Mouse (Mus musculus): Measurements from ENCODE around the gene Catsper1. TPM values are rescaled to one million over a fixed set of nuclear protein-coding genes. Genes with fewer than 3 reads are reported as not detected.

Gene Catsper1
- not detected in 2 replicates for polyA plus RNA-seq (2015; fragmentation: Nextera tagmentation; extraction: Ambion mirVana)

DNA sequence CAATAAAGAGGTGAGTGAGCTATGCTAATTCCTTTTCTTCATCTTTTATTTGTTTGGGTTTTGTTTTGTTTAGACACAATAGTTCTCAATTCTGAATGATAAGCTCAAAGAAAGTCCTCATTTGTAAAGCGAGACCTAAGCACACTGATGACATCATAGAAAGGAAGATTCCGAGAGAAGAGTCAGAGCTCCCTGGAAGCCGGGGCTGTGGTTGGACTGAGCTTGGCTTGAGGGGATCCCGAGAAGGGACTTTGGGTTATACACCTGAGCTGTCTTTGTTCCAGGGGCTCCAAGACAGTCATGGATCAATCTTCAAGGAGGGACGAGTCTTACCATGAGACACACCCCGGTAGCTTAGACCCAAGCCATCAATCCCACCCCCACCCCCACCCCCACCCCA is at the start of gene Catsper1:
Gene Catsper1, plus strand, starts transcription at position 301 of the 400 bp plus-strand sequence.
- 71% methylated on average over 6 of the region's 6 CpGs for WGBS (ENCODE audit: insufficient replicate concordance)
- no peak for ATAC-seq (ENCODE audit: low read depth)
- H3K9ac ChIP-seq (ENCODE audit: low read depth, low read length), result no peak within 1 kb of the TSS

DNA sequence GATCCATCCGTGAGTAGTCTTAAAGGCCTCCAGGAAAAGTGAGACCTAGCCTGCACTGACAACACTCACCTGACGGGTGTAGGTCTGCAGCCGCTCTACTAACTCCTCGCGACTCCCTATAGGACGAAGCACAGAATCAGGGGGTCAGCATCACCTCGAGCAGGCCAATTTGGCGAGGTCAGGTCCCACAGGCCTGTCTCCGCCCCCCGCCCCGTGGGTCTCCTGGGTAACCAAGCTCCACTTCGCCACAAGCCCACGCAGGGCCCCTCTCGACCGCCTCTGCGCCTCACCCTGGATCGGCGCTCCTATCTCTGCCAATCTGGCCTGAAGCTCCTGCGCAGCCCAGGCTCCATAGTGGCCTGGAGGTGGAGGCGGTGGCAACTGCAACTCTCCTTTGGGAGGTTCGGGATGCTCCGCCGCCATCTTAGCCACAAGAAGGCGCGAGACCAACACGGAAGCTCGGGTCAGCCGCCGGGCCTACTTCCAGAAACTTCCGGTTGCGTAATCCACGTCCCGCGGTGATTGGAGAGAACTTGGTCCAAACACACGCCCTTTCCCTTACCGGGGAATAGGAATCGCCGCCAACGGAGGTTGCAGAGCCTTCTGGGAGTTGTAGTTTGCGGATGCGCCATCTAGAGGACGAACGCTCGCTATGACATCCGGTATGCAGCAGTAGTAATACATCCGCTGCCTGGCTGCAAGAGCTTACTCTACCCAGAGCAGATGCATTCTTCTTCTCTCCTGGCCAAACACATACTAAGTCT is 40.4 kb upstream of the Catsper1 start, which contains the start of gene Sf3b2:
Gene Sf3b2, minus strand, starts transcription at position 484 of the 764 bp plus-strand sequence.
- peak within 1 kb of the TSS; percentile 80 for H3K27ac ChIP-seq (ENCODE audit: low read length)
- peaks cover 25% of the 10 kb centered on the region for H3K36me3 ChIP-seq (ENCODE audit: control insufficient read depth, insufficient read depth)
- H3K4me3 ChIP-seq (ENCODE audit: low read depth, low read length), result peak within 1 kb of the TSS; percentile 98
- H3K9me3 ChIP-seq (replicated peaks; ENCODE audit: control insufficient read depth, low read length), result no peaks in the 10 kb centered on the region
- peaks cover 18% of the 10 kb centered on the region for H3K4me1 ChIP-seq (ENCODE audit: control insufficient read depth, low read depth, low read length)
- peak within 1 kb of the TSS; percentile 90 for H3K4me2 ChIP-seq (ENCODE audit: low read depth, low read length)
- H3K9ac ChIP-seq (ENCODE audit: low read depth, low read length), result peak within 1 kb of the TSS; percentile 93
- H3K27me3 ChIP-seq (ENCODE audit: control insufficient read depth, insufficient read depth, low read depth, low read length), result peaks cover 16% of the 10 kb centered on the region
- WGBS (ENCODE audit: insufficient replicate concordance), result under 1% methylated on average over 46 of the region's 46 CpGs
- peak; percentile 97 for ATAC-seq (ENCODE audit: low read depth)

More for the DNA sequence above, at the start of gene Catsper1:
- Histone ChIP-seq H3K4me2 (ENCODE audit: low read depth, low read length) (no peak within 1 kb of the TSS), H3K4me3 (ENCODE audit: low read depth, low read length) (no peak within 1 kb of the TSS), H3K9me3 (replicated peaks; ENCODE audit: control insufficient read depth, low read length) (no peaks in the 10 kb centered on the region), H3K27ac (ENCODE audit: low read length) (no peak within 1 kb of the TSS), H3K36me3 (ENCODE audit: control insufficient read depth, insufficient read depth) (no peaks in the 10 kb centered on the region), H3K4me1 (ENCODE audit: control insufficient read depth, low read depth, low read length) (no peaks in the 10 kb centered on the region), H3K27me3 (ENCODE audit: control insufficient read depth, insufficient read depth, low read depth, low read length) (no peaks in the 10 kb centered on the region)

DNA sequence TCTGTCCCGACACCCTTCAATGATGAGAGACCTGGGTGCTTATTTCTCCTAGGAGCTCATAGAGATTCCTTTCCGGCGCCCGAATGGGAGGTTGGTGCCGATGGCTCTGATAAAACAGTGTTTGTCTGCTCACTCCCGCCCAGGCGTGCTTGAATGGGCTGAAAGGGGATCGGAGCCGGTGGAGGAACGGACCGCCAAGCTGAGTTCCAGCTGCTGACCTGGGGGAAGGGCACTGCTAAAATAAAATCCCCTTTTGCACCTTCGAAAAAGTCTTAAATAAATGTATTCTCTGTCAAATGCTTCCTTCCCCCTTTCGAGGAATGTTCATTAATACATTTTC is 39.8 kb upstream of the Catsper1 start:
- peak overlapping the region; percentile 58 for H3K27ac ChIP-seq (ENCODE audit: low read length)
- ATAC-seq (ENCODE audit: low read depth), result peak; percentile 41
- H3K4me1 ChIP-seq (ENCODE audit: control insufficient read depth, low read depth, low read length), result peaks cover 18% of the 10 kb centered on the region
- H3K36me3 ChIP-seq (ENCODE audit: control insufficient read depth, insufficient read depth), result peaks cover 19% of the 10 kb centered on the region
- H3K9ac ChIP-seq (ENCODE audit: low read depth, low read length), result peak overlapping the region; percentile 55
- H3K9me3 ChIP-seq (replicated peaks; ENCODE audit: control insufficient read depth, low read length), result no peaks in the 10 kb centered on the region
- peak overlapping the region; percentile 64 for H3K4me2 ChIP-seq (ENCODE audit: low read depth, low read length)
- 3% methylated on average over 13 of the region's 13 CpGs for WGBS (ENCODE audit: insufficient replicate concordance)
- peaks cover 16% of the 10 kb centered on the region for H3K27me3 ChIP-seq (ENCODE audit: control insufficient read depth, insufficient read depth, low read depth, low read length)
- H3K4me3 ChIP-seq (ENCODE audit: low read depth, low read length), result peak overlapping the region; percentile 98

DNA sequence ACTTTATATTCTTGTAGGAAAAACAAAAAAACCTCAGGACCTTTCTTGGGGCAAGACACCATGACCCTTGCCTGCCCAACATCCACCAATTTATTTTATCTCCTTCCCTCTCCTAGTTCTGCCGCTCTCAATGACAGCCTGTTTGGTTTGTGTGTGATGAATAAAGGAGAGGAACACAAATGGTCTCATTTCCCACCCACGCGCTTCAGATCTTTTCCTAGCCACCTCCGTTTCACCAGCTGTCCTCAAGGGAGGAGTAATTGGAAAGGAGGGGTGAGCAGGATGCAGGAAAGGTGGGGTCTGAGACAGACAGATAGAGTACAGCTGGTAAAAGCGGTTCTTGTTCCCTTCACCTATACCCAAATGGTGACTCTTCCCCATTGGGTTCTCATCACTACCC is 38.9 kb upstream of the Catsper1 start:
- Histone ChIP-seq H3K4me2 (ENCODE audit: low read depth, low read length) (no peak overlapping the region), H3K27me3 (ENCODE audit: control insufficient read depth, insufficient read depth, low read depth, low read length) (peaks cover 16% of the 10 kb centered on the region), H3K27ac (ENCODE audit: low read length) (no peak overlapping the region), H3K4me3 (ENCODE audit: low read depth, low read length) (no peak overlapping the region), H3K4me1 (ENCODE audit: control insufficient read depth, low read depth, low read length) (peaks cover 18% of the 10 kb centered on the region), H3K36me3 (ENCODE audit: control insufficient read depth, insufficient read depth) (peaks cover 15% of the 10 kb centered on the region), H3K9me3 (replicated peaks; ENCODE audit: control insufficient read depth, low read length) (no peaks in the 10 kb centered on the region), H3K9ac (ENCODE audit: low read depth, low read length) (no peak overlapping the region)
- ATAC-seq (ENCODE audit: low read depth), result no peak
- WGBS (ENCODE audit: insufficient replicate concordance), result 68% methylated on average over 5 of the region's 5 CpGs

DNA sequence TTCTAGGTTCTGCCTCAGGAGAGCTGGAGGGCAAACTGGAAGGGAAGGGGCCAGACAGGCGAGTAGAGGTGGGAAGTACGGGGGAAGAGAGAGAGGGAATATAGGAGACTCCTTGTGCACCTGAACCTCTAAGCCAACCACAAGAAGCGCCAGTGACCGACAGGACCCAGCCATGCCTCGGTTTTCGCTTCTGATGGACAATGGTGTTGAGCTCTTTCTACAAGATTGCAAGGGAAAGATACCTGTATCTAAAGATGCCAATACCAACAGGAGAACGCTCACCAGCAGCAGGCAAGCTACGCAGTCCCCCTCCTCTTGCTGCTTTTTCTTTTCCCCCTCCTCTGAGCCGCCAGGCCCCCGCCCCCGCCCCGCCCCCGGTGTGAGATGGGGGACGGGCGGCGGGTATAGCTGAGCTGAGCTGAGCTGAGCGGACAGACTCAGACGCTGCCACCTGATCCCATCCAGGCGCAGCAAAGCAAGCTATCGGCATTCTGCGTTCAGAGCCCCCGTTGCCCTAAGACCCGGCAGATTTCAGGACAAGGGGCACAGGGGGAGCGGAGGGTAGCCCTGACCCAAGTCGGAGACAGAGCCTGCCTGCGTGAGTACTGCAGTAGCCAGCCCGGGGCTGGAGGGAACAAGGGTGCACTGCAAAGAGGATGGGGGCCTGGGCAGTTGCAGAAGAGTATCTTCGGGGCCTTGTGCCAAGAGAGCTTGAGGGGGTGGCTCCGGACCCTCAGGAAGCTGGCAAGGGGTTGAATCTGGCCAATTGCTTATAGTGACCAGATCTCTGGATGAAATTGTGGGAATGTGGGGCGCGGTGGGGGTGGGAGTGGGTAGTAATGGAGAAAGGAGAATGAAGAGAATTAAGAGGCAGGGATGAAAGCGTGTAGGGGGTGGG is 37.4 kb upstream of the Catsper1 start, which contains the start of gene Gal3st3:
Gene Gal3st3, plus strand, starts transcription at position 429 of the 898 bp plus-strand sequence.
- Histone ChIP-seq H3K9ac (ENCODE audit: low read depth, low read length) (0 out of 2 replicates have a peak within 1 kb of the TSS, but pooled peaks have one; percentile 13), H3K4me2 (ENCODE audit: low read depth, low read length) (0 out of 2 replicates have a peak within 1 kb of the TSS, but pooled peaks have one; percentile 21), H3K4me1 (ENCODE audit: control insufficient read depth, low read depth, low read length) (peaks cover 18% of the 10 kb centered on the region), H3K36me3 (ENCODE audit: control insufficient read depth, insufficient read depth) (peaks cover 3% of the 10 kb centered on the region), H3K4me3 (ENCODE audit: low read depth, low read length) (no peak within 1 kb of the TSS), H3K27me3 (ENCODE audit: control insufficient read depth, insufficient read depth, low read depth, low read length) (peaks cover 16% of the 10 kb centered on the region), H3K9me3 (replicated peaks; ENCODE audit: control insufficient read depth, low read length) (no peaks in the 10 kb centered on the region), H3K27ac (ENCODE audit: low read length) (no peak within 1 kb of the TSS)
- WGBS (ENCODE audit: insufficient replicate concordance), result 23% methylated on average over 32 of the region's 32 CpGs
- no peak for ATAC-seq (ENCODE audit: low read depth)

DNA sequence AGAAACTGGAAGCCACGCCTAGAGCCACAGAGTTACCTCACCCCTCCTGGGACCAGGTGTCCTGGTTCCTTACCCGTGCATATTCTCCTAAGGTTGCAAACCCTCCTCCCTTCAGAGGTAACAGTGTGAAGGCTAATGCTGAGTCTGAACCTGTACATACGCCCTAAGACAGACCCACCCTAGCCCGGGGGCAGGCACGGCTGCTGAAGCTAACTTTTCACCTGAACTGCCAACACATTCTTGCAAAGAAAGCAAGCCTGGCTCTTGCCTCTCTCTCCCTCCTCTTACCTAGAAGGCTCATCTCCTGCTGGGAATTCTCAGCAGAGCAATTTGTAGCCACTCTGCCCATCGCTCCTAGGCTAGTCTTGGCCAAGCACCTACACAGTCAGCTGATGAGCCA is 35.0 kb upstream of the Catsper1 start:
- Histone ChIP-seq H3K9me3 (replicated peaks; ENCODE audit: control insufficient read depth, low read length) (no peaks in the 10 kb centered on the region), H3K9ac (ENCODE audit: low read depth, low read length) (no peak overlapping the region), H3K36me3 (ENCODE audit: control insufficient read depth, insufficient read depth) (no peaks in the 10 kb centered on the region), H3K4me3 (ENCODE audit: low read depth, low read length) (no peak overlapping the region), H3K4me2 (ENCODE audit: low read depth, low read length) (no peak overlapping the region), H3K27me3 (ENCODE audit: control insufficient read depth, insufficient read depth, low read depth, low read length) (peaks cover 16% of the 10 kb centered on the region), H3K4me1 (ENCODE audit: control insufficient read depth, low read depth, low read length) (peaks cover 7% of the 10 kb centered on the region), H3K27ac (ENCODE audit: low read length) (no peak overlapping the region)
- WGBS (ENCODE audit: insufficient replicate concordance), result 64% methylated on average over 6 of the region's 6 CpGs
- ATAC-seq (ENCODE audit: low read depth), result no peak

DNA sequence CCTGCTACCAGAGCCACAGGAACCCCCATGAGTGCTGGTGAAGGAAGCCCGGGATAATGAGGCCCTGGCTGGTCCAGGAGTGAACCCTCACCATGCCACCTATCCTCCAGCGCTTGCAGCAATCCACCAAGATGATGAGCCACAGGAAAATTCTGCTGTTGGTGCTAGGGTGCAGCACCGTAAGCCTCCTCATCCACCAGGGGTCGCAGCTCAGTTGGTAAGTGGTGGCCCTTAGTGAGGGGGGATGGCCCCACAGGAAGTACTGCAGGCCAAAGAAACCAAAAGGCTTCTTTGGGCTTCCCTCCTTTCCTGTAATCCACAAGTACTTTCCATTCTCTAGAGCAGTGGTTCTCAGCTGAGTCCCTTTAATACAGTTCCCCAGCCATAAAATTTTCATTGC is 33.1 kb upstream of the Catsper1 start:
- Histone ChIP-seq H3K36me3 (ENCODE audit: control insufficient read depth, insufficient read depth) (no peaks in the 10 kb centered on the region), H3K4me1 (ENCODE audit: control insufficient read depth, low read depth, low read length) (no peaks in the 10 kb centered on the region; the same call in 1 of the 2 replicates), H3K27me3 (ENCODE audit: control insufficient read depth, insufficient read depth, low read depth, low read length) (peaks cover 23% of the 10 kb centered on the region), H3K4me2 (ENCODE audit: low read depth, low read length) (no peak overlapping the region), H3K9ac (ENCODE audit: low read depth, low read length) (no peak overlapping the region), H3K27ac (ENCODE audit: low read length) (no peak overlapping the region), H3K9me3 (replicated peaks; ENCODE audit: control insufficient read depth, low read length) (no peaks in the 10 kb centered on the region), H3K4me3 (ENCODE audit: low read depth, low read length) (no peak overlapping the region)
- no peak for ATAC-seq (ENCODE audit: low read depth)
- 6% methylated on average over 4 of the region's 4 CpGs for WGBS (ENCODE audit: insufficient replicate concordance)

DNA sequence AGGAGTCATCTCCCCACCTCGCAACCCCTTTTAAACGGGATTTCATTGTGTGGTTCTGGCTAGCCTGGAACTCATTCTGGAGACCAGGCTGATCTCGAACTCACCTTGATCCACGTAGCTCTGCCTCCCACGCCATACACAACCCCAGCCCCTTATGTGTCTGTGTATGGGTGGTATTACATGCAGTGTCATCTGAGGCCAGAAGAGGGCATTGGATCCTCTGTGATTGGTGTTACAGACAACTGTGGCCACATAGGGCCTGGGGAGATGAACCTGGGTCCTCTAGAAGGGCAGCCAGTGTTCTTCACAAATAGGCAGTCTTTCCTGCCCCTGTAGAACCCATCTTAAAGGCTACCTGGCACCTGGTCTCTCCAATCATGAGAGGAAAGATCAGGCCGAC is 29.3 kb upstream of the Catsper1 start:
- H3K9me3 ChIP-seq (replicated peaks; ENCODE audit: control insufficient read depth, low read length), result no peaks in the 10 kb centered on the region
- H3K27ac ChIP-seq (ENCODE audit: low read length), result no peak overlapping the region
- no peaks in the 10 kb centered on the region; the same call in 1 of the 2 replicates for H3K4me1 ChIP-seq (ENCODE audit: control insufficient read depth, low read depth, low read length)
- ATAC-seq (ENCODE audit: low read depth), result no peak
- no peaks in the 10 kb centered on the region for H3K36me3 ChIP-seq (ENCODE audit: control insufficient read depth, insufficient read depth)
- no peak overlapping the region for H3K4me3 ChIP-seq (ENCODE audit: low read depth, low read length)
- H3K9ac ChIP-seq (ENCODE audit: low read depth, low read length), result no peak overlapping the region
- no peak overlapping the region for H3K4me2 ChIP-seq (ENCODE audit: low read depth, low read length)
- WGBS (ENCODE audit: insufficient replicate concordance), result 67% methylated on average over 6 of the region's 6 CpGs
- peaks cover 17% of the 10 kb centered on the region for H3K27me3 ChIP-seq (ENCODE audit: control insufficient read depth, insufficient read depth, low read depth, low read length)

All from liver, embryonic 16.5 days (tissue).